Comparison of ENCODE assay signal across 15 mouse cellular contexts in the genomic region with DNA sequence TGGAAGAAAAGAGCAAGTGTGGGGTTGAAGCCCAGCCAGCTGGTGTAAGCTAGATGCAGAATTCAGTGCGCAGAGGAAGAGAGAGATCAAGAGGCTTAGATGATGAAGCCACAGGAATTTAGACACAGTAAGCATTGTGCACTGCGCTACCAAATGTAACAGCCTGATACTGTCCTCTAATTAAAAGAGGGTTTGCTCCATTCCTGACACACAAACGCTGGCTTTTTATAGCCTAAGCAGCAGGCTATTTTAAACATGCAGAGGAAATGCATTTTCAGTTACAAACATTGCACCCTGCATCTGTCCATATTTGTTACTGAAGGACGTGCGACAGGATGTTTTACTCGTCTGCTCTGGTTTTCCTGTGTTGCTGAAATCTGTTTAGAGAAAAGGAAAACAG. TPM values are rescaled to one million over a fixed set of nuclear protein-coding genes. Genes with fewer than 3 reads are reported as not detected.
A peak's percentile ranks its signal among the peaks of the same experiment; 100 is the strongest.
DNase-seq lines count a peak whose midpoint lies in the region; ATAC-seq lines count a peak whose summit lies in the region.
"Had no signal": no experiment of that assay in that cellular context is flagged by ENCODE, and none has a peak within 500 bp of the region (broad histone marks: within the 10 kb centered on the region; RNA-seq: fewer than 3 reads in every experiment).

No protein-coding gene starts in this region.

- H3K4me1 ChIP-seq in lung, embryonic 16.5 days (replicated peaks; ENCODE audit: control insufficient read depth, insufficient read depth, low read length), result peaks cover 10% of the 10 kb centered on the region
- H3K4me1 ChIP-seq: embryonic facial prominence, embryonic 12.5 days; midbrain, embryonic 13.5 days had no signal

- peak overlapping the region; percentile 4; the same call in 1 of the 2 replicates for H3K9ac ChIP-seq in lung, embryonic 16.5 days (ENCODE audit: low read length)
- H3K9ac ChIP-seq: embryonic facial prominence, embryonic 12.5 days; limb, embryonic 12.5 days; midbrain, embryonic 13.5 days had no signal

- peak overlapping the region; percentile 70 for H3K27ac ChIP-seq in lung, embryonic 16.5 days (ENCODE audit: low read length)
- H3K27ac ChIP-seq: hindbrain, embryonic 10.5 days had no signal

- H3K9me3 ChIP-seq in lung, embryonic 16.5 days (ENCODE audit: control insufficient read depth, low read length), result no peaks in the 10 kb centered on the region
- H3K9me3 ChIP-seq: embryonic facial prominence, embryonic 12.5 days; hindbrain, embryonic 10.5 days; limb, embryonic 12.5 days; midbrain, embryonic 13.5 days had no signal

- H3K36me3 ChIP-seq in lung, embryonic 16.5 days (ENCODE audit: control insufficient read depth, insufficient read depth, low read length), result peaks cover 4% of the 10 kb centered on the region; the same call in 1 of the 2 replicates

- ATAC-seq in frontal cortex, adult (ENCODE audit: low TSS enrichment), result peak; percentile 79
- ATAC-seq in lung, embryonic 16.5 days (ENCODE audit: low read depth), result peak; percentile 78
- ATAC-seq: midbrain, embryonic 13.5 days had no signal

- no peak overlapping the region for H3K4me3 ChIP-seq in lung, embryonic 16.5 days (ENCODE audit: low read length)
- H3K4me3 ChIP-seq: embryonic facial prominence, embryonic 12.5 days; hindbrain, embryonic 10.5 days; limb, embryonic 12.5 days; midbrain, embryonic 13.5 days had no signal

- no peak overlapping the region for H3K4me2 ChIP-seq in lung, embryonic 16.5 days (ENCODE audit: low read depth, low read length)
- H3K4me2 ChIP-seq: embryonic facial prominence, embryonic 12.5 days; limb, embryonic 12.5 days; midbrain, embryonic 13.5 days had no signal

- no peak for DNase-seq in frontal cortex, postnatal 25 days (ENCODE audit: low spot score in 2 of 2)
- peak; percentile 28 for DNase-seq in kidney, postnatal 10 days
- no peak for DNase-seq in kidney, adult 8-10 months
- peak; percentile 86 for DNase-seq in Muller cell, postnatal 12 days (ENCODE audit: inconsistent ontology term)
- DNase-seq in urinary bladder, postnatal 4 days (ENCODE audit: low spot score in 2 of 2), result no peak
- no peak for DNase-seq in retina, postnatal 1 day
- DNase-seq: adrenal gland, adult 8-10 months; cerebellum, adult 2 months; right cerebral cortex, postnatal 4 days had no signal

- no peaks in the 10 kb centered on the region for H3K27me3 ChIP-seq in lung, embryonic 16.5 days (ENCODE audit: control insufficient read depth, insufficient read depth, low read depth, low read length)
- H3K27me3 ChIP-seq: embryonic facial prominence, embryonic 12.5 days; limb, embryonic 12.5 days; midbrain, embryonic 13.5 days had no signal

- WGBS in lung, embryonic 16.5 days, result 57% methylated on average over 6 of the region's 6 CpGs

RNA-seq across cellular contexts. Expression of a gene that starts 25.5 kb away (rescaled TPM):
- 193 and 203 TPM in 2 replicates for polyA plus RNA-seq in lung, embryonic 16.5 days (2015; fragmentation: Nextera tagmentation; extraction: Ambion mirVana)

RNA-seq across cellular contexts. Expression of a gene that starts 48.0 kb away (rescaled TPM):
- polyA plus RNA-seq in lung, embryonic 16.5 days (2015; fragmentation: Nextera tagmentation; extraction: Ambion mirVana), result 10.1 and 10.9 TPM in 2 replicates

Comparison
In these comparisons a context has a peak if more than half of its experiments do, and no peak if none do; other contexts are left out.
1. DNase-seq: peak in kidney, postnatal 10 days (single experiment) and Muller cell, postnatal 12 days (single experiment); none in frontal cortex, postnatal 25 days (0 of 2), kidney, adult 8-10 months (0 of 2), urinary bladder, postnatal 4 days (0 of 2) and retina, postnatal 1 day (single experiment).